1 mouse cellular context compared by ENCODE assay signal in the genomic region with DNA sequence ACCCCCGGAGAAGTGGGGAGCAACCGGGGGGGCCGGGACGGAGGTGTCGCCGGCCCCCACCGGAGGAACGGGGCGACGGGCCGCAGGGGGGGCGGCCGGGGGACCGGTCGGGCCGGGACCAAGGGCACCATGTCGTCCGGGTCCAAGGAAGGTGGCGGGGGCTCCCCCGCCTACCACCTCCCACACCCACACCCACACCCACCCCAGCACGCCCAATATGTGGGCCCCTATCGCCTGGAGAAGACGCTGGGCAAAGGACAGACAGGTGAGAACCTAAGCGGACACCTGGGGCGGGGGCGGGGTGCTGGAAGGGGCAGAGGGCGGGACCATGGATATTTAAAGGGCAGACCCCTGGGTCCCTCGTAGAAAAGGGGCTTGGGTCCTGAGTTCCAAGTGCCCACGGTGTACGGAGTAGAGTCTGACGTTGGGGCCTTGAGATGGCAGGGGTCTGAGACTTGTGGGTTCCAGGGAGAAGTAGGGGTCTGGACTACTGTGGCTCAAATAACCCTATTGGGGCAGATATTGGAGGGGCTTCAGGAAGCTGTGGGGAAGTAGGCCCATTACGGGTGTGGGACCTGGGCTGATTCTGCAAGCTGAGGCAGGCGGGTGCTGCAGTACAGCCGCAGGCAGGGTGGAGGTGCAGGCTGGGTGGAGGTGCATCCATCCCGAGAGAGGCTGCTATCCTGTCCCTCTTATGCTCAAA.
TF ChIP-seq lines count a peak whose summit lies in the region.

No protein-coding gene starts in this region.

TF ChIP-seq in ES-E14, 5 proteins besides CTCF, POLR2A, EP300 and RAD21:
- TF ChIP-seq MAFK (IDR thresholded peaks at IDR 0.05; ENCODE audit: insufficient read depth, low read depth, low read length) = no peak
- TF ChIP-seq ZNF384 (IDR thresholded peaks at IDR 0.05; ENCODE audit: low read depth, low read length) = no peak
- TF ChIP-seq ZC3H11A (IDR thresholded peaks at IDR 0.05; ENCODE audit: borderline replicate concordance, low read depth, low read length) = no peak
- no peak for TF ChIP-seq HCFC1 (IDR thresholded peaks at IDR 0.05; ENCODE audit: borderline replicate concordance, insufficient read depth, low read length)
- TF ChIP-seq CHD2 (IDR thresholded peaks at IDR 0.05; ENCODE audit: low read depth, low read length) = no peak
